Mouse (Mus musculus) limb, embryonic 10.5 days (tissue): ENCODE measurements around the gene Ccdc9. TPM values are rescaled to one million over a fixed set of nuclear protein-coding genes. Genes with fewer than 3 reads are reported as not detected.

Experiments used
- DNase-seq: peaks from one replicate; pipeline ENCODE4 v3.0.0-alpha.2; 2017; ENCODE audit warnings: low spot score
- H3K27ac ChIP-seq: fragments of 300-500 bp; sonication (generic); 2 replicates; pipeline ENCODE4 v1.5.1; 2016; ENCODE audit warnings: mild to moderate bottlenecking
- H3K27me3 ChIP-seq: fragments of 300-500 bp; sonication (generic); 2 replicates; pipeline ENCODE4 v1.6.1; 2016; ENCODE audit warnings: low read depth, mild to moderate bottlenecking; ENCODE audit not compliant: poor library complexity, severe bottlenecking
- H3K36me3 ChIP-seq: fragments of 300-500 bp; sonication (generic); 2 replicates; pipeline ENCODE4 v1.6.1; 2016; ENCODE audit warnings: mild to moderate bottlenecking, moderate library complexity
- H3K4me1 ChIP-seq: fragments of 300-500 bp; sonication (generic); 2 replicates; pipeline ENCODE4 v1.6.1; 2016
- H3K4me3 ChIP-seq: fragments of 300-500 bp; sonication (generic); 2 replicates; pipeline ENCODE4 v1.5.1; 2016; ENCODE audit warnings: mild to moderate bottlenecking, moderate library complexity
- H3K9me3 ChIP-seq: fragments of 300-500 bp; sonication (generic); replicated peaks from 2 replicates; pipeline ENCODE4 v1.6.1; 2016; ENCODE audit warnings: mild to moderate bottlenecking
- WGBS: fragments of 180-500 bp; shearing (Covaris S2); methylation state at CpG from one replicate; pipeline ENCODE4 v1.1.7; 2016; 5-methylcytosine and 5-hydroxymethylcytosine counted together
- polyA plus RNA-seq: library from polyadenylated mRNA; unstranded; fragments of >200 nt; fragmentation: Nextera tagmentation; extraction: Ambion mirVana; gene quantifications from 2 replicates; pipeline ENCODE4 v1.2.1, GENCODE M21; 2016

The Ccdc9 gene
- polyA plus RNA-seq, 1 experiment from 2014 or later = 36.3 TPM

DNA sequence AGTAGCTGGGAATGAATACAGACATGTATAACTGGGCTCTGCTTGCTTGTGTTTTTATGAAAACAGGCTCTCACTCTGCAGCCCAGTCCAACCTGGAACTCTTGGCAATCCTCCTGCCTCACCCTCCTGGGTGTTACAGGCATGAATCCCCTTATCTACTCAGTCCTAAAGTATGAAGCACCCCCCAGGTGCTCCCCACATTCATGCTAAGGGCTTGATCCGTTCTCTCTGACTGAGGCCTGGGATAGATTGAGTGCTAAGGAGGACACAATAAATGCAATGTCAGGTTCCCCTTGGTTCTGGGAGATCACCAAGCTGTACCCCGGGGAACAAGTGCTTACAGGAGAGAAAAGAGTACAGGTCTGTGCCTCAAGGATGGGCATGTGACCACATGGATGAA is 11.0 kb upstream of the Ccdc9 start:
- DNase-seq = no peak
- no peaks in the 10 kb centered on the region for H3K36me3 ChIP-seq
- H3K9me3 ChIP-seq = no peaks in the 10 kb centered on the region
- H3K27me3 ChIP-seq = no peaks in the 10 kb centered on the region
- peak overlapping the region; percentile 84; the same call in 1 of the 2 replicates for H3K27ac ChIP-seq
- 68% methylated on average over 2 of the region's 2 CpGs for WGBS
- H3K4me1 ChIP-seq = peaks cover 50% of the 10 kb centered on the region
- H3K4me3 ChIP-seq = peak overlapping the region; percentile 1; the same call in 1 of the 2 replicates

GRCm38 (mm10) chr7:16296766-16297390 is 10.3 kb upstream of the Ccdc9 start:
- no peaks in the 10 kb centered on the region for H3K9me3 ChIP-seq
- no peaks in the 10 kb centered on the region for H3K36me3 ChIP-seq
- 1% methylated on average over 22 of the region's 22 CpGs for WGBS
- H3K4me1 ChIP-seq = peaks cover 50% of the 10 kb centered on the region
- peak overlapping the region; percentile 84 for H3K27ac ChIP-seq
- peak; percentile 91 for DNase-seq
- no peaks in the 10 kb centered on the region for H3K27me3 ChIP-seq
- H3K4me3 ChIP-seq = peak overlapping the region; percentile 64

- Histone ChIP-seq H3K36me3 (no peaks in the 10 kb centered on the region), H3K27me3 (no peaks in the 10 kb centered on the region), H3K27ac (peak overlapping the region; percentile 90), H3K4me3 (peak overlapping the region; percentile 64), H3K4me1 (peaks cover 50% of the 10 kb centered on the region), H3K9me3 (no peaks in the 10 kb centered on the region)
- WGBS = 39% methylated on average over 2 of the region's 2 CpGs
- DNase-seq = no peak
Observed at GRCm38 (mm10) chr7:16296146-16296545, 9.6 kb upstream of the Ccdc9 start.

DNA sequence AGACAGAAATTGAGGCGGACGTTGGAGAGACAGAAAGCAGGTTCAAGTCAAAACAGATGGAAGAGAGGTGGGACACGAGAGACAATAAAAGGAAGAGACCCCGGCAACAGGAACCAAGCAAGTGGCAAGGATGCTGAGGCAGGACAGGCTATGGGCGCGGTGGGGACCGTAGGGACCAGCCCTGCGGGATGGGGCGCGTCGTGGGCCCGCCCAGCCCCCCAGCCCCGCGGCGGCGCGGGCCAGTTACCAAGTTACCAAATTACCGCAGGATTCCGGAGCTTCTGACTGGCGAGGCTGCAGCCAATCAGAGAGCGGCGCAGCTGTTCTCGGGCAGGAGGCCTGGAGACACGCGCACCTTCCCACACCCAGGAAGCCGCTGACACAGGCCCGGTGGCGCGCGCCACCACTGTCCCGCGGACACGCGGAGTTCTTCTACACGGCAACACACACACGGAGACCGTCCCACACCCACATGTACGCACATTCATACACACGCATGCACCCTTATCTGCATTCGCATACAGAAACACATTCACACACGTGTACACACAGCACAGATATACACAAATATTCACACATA is 8.8 kb upstream of the Ccdc9 start:
- Histone ChIP-seq H3K36me3 (no peaks in the 10 kb centered on the region), H3K4me1 (peaks cover 50% of the 10 kb centered on the region), H3K27me3 (no peaks in the 10 kb centered on the region), H3K9me3 (no peaks in the 10 kb centered on the region), H3K4me3 (peak overlapping the region; percentile 64), H3K27ac (peak overlapping the region; percentile 90)
- WGBS = 2% methylated on average over 41 of the region's 41 CpGs
- peak; percentile 83 for DNase-seq

GRCm38 (mm10) chr7:16294837-16295236 is 8.2 kb upstream of the Ccdc9 start:
- peaks cover 46% of the 10 kb centered on the region for H3K4me1 ChIP-seq
- H3K27ac ChIP-seq = peak overlapping the region; percentile 90
- peak; percentile 97 for DNase-seq
- H3K4me3 ChIP-seq = peak overlapping the region; percentile 64
- no peaks in the 10 kb centered on the region for H3K36me3 ChIP-seq
- no peaks in the 10 kb centered on the region for H3K9me3 ChIP-seq
- WGBS = under 1% methylated on average over 23 of the region's 23 CpGs
- H3K27me3 ChIP-seq = no peaks in the 10 kb centered on the region

DNA sequence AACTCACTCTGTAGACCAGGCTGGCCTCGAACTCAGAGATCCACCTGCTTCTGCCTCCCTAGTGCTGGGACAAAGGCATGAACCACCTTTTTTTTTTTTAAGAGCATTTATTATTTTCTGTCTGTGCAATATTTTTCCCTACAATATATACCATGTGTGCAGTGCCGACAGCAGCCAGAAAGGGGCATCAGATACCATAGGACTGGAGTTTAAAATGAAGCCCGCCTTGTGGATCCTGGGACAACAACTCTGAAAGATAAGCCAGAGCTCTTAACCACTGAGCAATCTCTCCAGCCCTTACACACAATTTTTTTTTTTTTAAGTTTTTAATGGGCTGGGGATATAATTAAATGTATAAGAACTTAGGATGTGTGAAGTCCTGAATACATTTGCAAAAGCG is 7.8 kb upstream of the Ccdc9 start:
- Histone ChIP-seq H3K4me1 (peaks cover 41% of the 10 kb centered on the region), H3K9me3 (no peaks in the 10 kb centered on the region), H3K4me3 (peak overlapping the region; percentile 64), H3K36me3 (no peaks in the 10 kb centered on the region), H3K27me3 (no peaks in the 10 kb centered on the region), H3K27ac (peak overlapping the region; percentile 90; the same call in 1 of the 2 replicates)
- DNase-seq = peak; percentile 39
- WGBS = 35% methylated on average over 4 of the region's 4 CpGs

- peaks cover 16% of the 10 kb centered on the region for H3K36me3 ChIP-seq
- H3K9me3 ChIP-seq = no peaks in the 10 kb centered on the region
- no peak for DNase-seq
- WGBS = 68% methylated on average over 1 of the region's 1 CpGs
- H3K4me1 ChIP-seq = peaks cover 16% of the 10 kb centered on the region
- H3K27me3 ChIP-seq = no peaks in the 10 kb centered on the region
- H3K4me3 ChIP-seq = no peak overlapping the region
- H3K27ac ChIP-seq = no peak overlapping the region
Observed at GRCm38 (mm10) chr7:16287791-16288190, 1.2 kb upstream of the Ccdc9 start.

- WGBS = 89% methylated on average over 2 of the region's 2 CpGs
- peaks cover 16% of the 10 kb centered on the region for H3K4me1 ChIP-seq
- no peaks in the 10 kb centered on the region for H3K9me3 ChIP-seq
- H3K27me3 ChIP-seq = no peaks in the 10 kb centered on the region
- no peak for DNase-seq
- H3K36me3 ChIP-seq = peaks cover 24% of the 10 kb centered on the region
- H3K4me3 ChIP-seq = peak overlapping the region; percentile 67
- H3K27ac ChIP-seq = peak overlapping the region; percentile 96
Observed at GRCm38 (mm10) chr7:16287016-16287415, 421 bp upstream of the Ccdc9 start.

GRCm38 (mm10) chr7:16285450-16286025 is 1.1 kb downstream of the Ccdc9 start:
- Histone ChIP-seq H3K36me3 (peaks cover 39% of the 10 kb centered on the region), H3K27ac (peak overlapping the region; percentile 96), H3K4me3 (peak overlapping the region; percentile 67), H3K4me1 (peaks cover 16% of the 10 kb centered on the region), H3K9me3 (no peaks in the 10 kb centered on the region), H3K27me3 (no peaks in the 10 kb centered on the region)
- peak; percentile 66 for DNase-seq
- WGBS = 3% methylated on average over 14 of the region's 14 CpGs

DNA sequence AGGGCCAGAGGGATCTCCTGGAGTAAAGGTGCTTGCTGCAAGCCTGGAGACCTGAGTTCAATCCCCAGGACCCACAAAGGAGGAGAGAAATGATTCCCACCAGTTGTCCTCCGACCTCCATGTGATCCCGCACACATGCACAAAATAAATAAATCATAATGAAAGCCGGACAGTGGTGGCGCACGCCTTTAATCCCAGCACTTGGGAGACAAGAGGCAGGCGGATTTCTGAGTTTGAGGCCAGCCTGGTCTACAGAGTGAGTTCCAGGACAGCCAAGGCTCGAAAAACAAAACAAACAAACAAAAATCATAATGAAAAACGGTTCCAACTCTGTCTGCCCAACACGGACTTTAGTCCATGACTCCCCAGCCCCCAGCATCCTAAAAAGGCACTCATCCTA is 1.7 kb downstream of the Ccdc9 start:
- Histone ChIP-seq H3K27ac (peak overlapping the region; percentile 96; the same call in 1 of the 2 replicates), H3K9me3 (no peaks in the 10 kb centered on the region), H3K4me1 (peaks cover 16% of the 10 kb centered on the region), H3K4me3 (peak overlapping the region; percentile 67), H3K27me3 (no peaks in the 10 kb centered on the region), H3K36me3 (peaks cover 45% of the 10 kb centered on the region)
- DNase-seq = no peak
- WGBS = 77% methylated on average over 9 of the region's 9 CpGs

GRCm38 (mm10) chr7:16284001-16284400 is 2.6 kb downstream of the Ccdc9 start:
- Histone ChIP-seq H3K4me3 (no peak overlapping the region), H3K36me3 (peaks cover 53% of the 10 kb centered on the region), H3K9me3 (no peaks in the 10 kb centered on the region), H3K27me3 (no peaks in the 10 kb centered on the region), H3K27ac (no peak overlapping the region), H3K4me1 (peaks cover 16% of the 10 kb centered on the region)
- no peak for DNase-seq
- WGBS = 88% methylated on average over 8 of the region's 8 CpGs

GRCm38 (mm10) chr7:16282334-16282733 is 4.3 kb downstream of the Ccdc9 start:
- Histone ChIP-seq H3K4me3 (no peak overlapping the region), H3K4me1 (peaks cover 16% of the 10 kb centered on the region), H3K27ac (no peak overlapping the region), H3K27me3 (no peaks in the 10 kb centered on the region), H3K9me3 (no peaks in the 10 kb centered on the region), H3K36me3 (peaks cover 69% of the 10 kb centered on the region)
- DNase-seq = no peak
- 91% methylated on average over 13 of the region's 13 CpGs for WGBS

DNA sequence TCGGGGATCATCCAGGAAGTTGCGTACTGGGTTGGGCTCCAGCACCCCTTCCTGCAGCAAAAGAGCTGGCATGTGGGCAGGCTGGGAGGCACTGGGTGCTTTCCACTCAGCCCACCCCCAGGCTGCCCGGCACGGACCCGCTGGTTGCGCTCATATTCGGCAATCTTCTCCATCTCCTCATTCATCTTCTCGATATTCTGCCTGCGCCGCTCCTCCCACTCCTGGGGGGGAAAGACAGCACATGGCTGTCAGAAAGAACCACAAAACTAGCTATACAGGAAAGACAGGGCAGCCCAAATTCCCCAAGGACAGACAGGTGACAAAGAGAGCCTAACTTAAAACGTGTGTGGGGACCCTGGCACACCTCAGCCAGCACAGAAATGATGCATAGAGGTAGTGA is 5.9 kb downstream of the Ccdc9 start:
- Histone ChIP-seq H3K36me3 (peaks cover 85% of the 10 kb centered on the region), H3K4me1 (peaks cover 14% of the 10 kb centered on the region), H3K4me3 (no peak overlapping the region), H3K27ac (no peak overlapping the region), H3K27me3 (no peaks in the 10 kb centered on the region), H3K9me3 (no peaks in the 10 kb centered on the region)
- DNase-seq = no peak
- 92% methylated on average over 11 of the region's 11 CpGs for WGBS
